Mouse (Mus musculus): ENCODE measurements around the gene Hist1h2bk. TPM values are rescaled to one million over a fixed set of nuclear protein-coding genes. Genes with fewer than 3 reads are reported as not detected.
"Not testable (repeated sequence)": the region's sequence is repeated elsewhere in the genome, so short reads cannot be mapped to it uniquely, and the experiment has no call there.

The Hist1h2bk gene
- polyA plus RNA-seq, 1 experiment from 2014 or later: 2.5 TPM

DNA sequence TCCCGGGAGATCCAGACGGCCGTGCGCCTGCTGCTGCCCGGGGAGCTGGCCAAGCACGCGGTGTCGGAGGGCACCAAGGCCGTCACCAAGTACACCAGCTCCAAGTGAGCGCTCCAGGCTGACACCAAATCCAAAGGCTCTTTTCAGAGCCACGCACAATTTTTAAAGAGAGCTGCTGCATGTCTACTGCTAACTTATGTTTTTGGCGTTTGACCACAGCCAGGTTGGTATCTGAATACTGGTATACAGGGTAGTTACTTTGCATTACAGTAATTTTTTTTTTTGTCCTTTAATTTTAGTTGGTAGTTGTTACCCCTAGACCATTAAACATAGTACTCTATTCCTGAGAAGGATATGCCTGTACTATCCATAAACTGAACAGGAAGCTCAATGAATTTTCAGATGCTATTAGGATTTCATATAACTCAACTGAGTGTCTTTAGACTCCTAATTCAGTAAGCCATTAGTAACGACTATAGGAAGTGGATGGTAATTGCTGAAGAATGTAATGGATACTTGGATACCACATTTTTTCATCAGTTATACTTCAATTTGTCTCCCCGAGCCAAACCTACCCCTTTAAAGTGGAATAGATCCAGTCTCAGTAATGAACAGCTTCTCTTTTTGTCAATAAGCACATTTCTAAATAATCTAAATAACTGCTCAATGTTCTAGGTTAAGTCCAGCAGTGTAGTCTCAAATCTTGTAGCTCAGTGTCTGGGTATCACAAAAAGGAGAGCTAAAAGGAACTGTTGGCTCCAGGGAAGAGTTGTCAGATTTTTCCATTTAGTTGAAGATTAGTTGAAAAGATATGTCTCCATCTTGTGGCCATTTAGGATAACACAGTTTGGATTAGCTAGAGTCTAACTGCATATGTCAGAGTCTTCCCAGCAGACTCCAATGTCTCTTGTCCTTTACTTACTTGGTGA is 8.1 kb downstream of the Hist1h2bk start:
- Histone ChIP-seq H3K27ac (replicated peaks) (peak overlapping the region; percentile 87), H3K9ac (peak overlapping the region; percentile 67), H3K4me2 (peak overlapping the region; percentile 78), H3K4me1 (replicated peaks) (peaks cover 29% of the 10 kb centered on the region), H3K36me3 (no peaks in the 10 kb centered on the region), H3K9me3 (no peaks in the 10 kb centered on the region), H3K4me3 (peak overlapping the region; percentile 39), H3K27me3 (no peaks in the 10 kb centered on the region)
- ATAC-seq (ENCODE audit: low read depth): peak; percentile 29
- WGBS: 1% methylated on average over 13 of the region's 14 CpGs

DNA sequence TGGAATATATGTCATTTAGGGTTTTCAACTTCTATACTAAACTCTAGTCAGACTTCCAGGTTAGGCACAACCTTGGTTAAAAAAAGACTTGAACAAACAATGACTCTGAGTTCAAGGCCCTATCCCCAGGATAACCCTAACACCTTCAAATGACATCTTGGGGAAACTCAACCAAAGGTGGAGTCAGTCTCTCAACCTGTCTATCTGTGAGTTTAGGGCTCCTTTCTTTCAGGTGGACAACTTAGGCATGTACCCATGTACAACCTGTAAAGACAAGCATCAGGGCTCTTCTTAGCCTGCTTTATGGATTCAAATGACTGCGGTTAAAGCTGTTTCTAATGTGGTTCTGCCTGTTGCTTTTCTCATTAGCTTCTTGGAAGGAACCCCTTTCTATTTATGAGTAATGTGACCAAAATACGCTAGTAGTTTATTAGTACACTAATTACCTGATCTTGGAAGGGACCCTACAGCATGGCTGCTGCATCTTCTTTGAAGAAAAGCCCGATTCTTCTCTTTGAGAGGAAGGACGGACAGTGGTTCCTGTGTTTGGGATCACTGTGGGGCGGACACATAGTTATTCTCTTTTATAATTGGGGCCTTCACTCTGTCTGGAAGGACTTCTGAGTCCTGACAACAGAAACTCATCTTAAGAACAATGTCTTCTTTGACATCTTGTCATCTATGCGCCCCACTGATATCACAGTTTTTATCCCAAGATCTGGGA is 8.9 kb downstream of the Hist1h2bk start:
- Histone ChIP-seq H3K4me2 (peak overlapping the region; percentile 78; the same call in 1 of the 2 replicates), H3K4me3 (peak overlapping the region; percentile 39; the same call in 1 of the 2 replicates), H3K27me3 (no peaks in the 10 kb centered on the region), H3K9ac (no peak overlapping the region; the same call in 1 of the 2 replicates), H3K9me3 (no peaks in the 10 kb centered on the region), H3K27ac (replicated peaks) (no peak overlapping the region), H3K36me3 (no peaks in the 10 kb centered on the region), H3K4me1 (replicated peaks) (peaks cover 30% of the 10 kb centered on the region)
- WGBS: 84% methylated on average over 6 of the region's 6 CpGs
- ATAC-seq (ENCODE audit: low read depth): no peak

DNA sequence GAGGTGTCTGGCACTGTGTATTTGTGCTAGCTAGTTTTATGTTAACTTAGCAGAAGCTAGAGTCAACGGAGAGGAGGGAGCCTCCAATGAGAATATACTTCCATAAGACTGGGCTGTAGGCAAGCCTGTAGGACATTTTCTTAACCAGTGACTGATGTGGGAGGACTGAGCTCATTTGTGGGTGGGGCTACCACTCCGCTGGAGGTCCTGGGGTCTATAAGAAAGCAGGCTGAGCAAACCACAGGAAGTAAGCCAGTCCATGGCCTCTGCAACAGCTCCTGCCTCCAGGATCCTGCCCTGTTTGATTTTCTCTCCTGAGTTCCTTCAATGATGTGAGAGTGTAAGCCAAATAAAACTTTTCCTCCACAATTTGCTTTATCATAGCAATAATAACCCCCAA is 9.6 kb downstream of the Hist1h2bk start:
- no peak for ATAC-seq (ENCODE audit: low read depth)
- Histone ChIP-seq H3K4me3 (no peak overlapping the region), H3K9me3 (no peaks in the 10 kb centered on the region), H3K9ac (no peak overlapping the region), H3K27me3 (no peaks in the 10 kb centered on the region), H3K27ac (replicated peaks) (no peak overlapping the region), H3K4me1 (replicated peaks) (peaks cover 31% of the 10 kb centered on the region), H3K36me3 (no peaks in the 10 kb centered on the region), H3K4me2 (no peak overlapping the region)
- WGBS: 56% methylated on average over 2 of the region's 2 CpGs

DNA sequence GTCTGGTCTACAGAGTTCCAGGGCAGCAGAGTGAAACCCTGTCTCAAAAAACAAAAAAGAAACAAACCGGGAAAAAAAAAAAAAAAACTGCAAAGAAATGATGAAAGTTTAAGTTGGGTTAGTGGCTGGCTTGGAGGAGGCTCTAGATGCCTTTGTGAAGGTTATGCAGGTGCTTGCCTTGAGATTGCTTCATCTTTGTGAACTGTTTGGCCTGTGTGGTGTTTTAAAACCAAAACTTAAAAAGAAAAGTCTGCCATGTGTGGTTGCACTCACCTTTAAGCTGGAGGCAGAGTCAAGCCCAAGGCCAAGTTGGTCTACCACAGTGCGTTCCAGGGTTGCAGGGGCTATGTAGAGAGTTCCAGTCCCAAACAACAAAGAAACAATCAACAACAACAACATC is 13.4 kb downstream of the Hist1h2bk start:
- Histone ChIP-seq H3K4me2 (0 out of 2 replicates have a peak overlapping the region, but pooled peaks have one; percentile 16), H3K36me3 (no peaks in the 10 kb centered on the region)

DNA sequence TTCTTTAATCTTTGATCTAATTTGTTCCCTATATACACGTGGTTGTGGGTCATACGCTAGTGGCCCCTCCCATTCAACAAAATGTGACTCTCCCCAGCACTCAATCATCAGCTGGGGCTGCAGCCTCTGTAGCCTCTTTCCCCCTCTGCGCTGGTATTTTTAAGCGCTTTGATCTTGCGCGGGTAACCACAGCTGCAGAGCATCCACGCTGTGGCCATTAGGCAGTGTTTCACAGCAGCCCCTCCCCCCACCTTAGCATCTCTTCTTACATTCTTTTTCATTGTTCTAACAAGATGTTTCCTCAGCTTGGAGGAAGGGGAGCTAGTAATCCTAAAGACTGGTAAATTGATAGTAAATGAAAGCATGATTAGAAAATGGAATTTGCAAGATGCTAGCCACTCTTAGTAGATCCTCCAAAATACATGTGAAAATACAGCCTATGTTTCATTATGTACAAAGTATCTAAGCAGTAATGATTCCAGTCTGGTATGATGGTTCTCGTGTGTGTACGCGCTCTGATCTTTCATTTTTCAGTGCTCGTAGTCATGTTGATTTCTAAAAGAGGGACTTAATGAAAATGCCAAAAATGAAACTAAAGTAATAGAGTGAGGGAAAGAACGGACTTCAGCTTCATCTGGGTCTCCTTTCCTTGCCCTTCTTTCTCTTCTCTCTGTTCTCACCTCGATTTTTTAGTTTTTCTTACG is 14.2 kb downstream of the Hist1h2bk start:
- H3K4me1 ChIP-seq (replicated peaks): peaks cover 5% of the 10 kb centered on the region; the same call in 1 of the 2 replicates
- H3K9ac ChIP-seq: peak overlapping the region; percentile 71
- ATAC-seq (ENCODE audit: low read depth): peak; percentile 46
- no peaks in the 10 kb centered on the region for H3K27me3 ChIP-seq
- H3K9me3 ChIP-seq: no peaks in the 10 kb centered on the region
- no peaks in the 10 kb centered on the region for H3K36me3 ChIP-seq
- H3K27ac ChIP-seq (replicated peaks): peak overlapping the region; percentile 91
- H3K4me2 ChIP-seq: peak overlapping the region; percentile 58
- WGBS: under 1% methylated on average over 14 of the region's 14 CpGs
- H3K4me3 ChIP-seq: peak overlapping the region; percentile 55

More for the DNA sequence above, 13.4 kb downstream of the Hist1h2bk start:
- Histone ChIP-seq H3K9me3 (no peaks in the 10 kb centered on the region), H3K9ac (no peak overlapping the region), H3K27me3 (no peaks in the 10 kb centered on the region), H3K4me3 (no peak overlapping the region), H3K27ac (replicated peaks) (no peak overlapping the region), H3K4me1 (replicated peaks) (peaks cover 10% of the 10 kb centered on the region)
- no peak for ATAC-seq (ENCODE audit: low read depth)
- 72% methylated on average over 2 of the region's 2 CpGs for WGBS

DNA sequence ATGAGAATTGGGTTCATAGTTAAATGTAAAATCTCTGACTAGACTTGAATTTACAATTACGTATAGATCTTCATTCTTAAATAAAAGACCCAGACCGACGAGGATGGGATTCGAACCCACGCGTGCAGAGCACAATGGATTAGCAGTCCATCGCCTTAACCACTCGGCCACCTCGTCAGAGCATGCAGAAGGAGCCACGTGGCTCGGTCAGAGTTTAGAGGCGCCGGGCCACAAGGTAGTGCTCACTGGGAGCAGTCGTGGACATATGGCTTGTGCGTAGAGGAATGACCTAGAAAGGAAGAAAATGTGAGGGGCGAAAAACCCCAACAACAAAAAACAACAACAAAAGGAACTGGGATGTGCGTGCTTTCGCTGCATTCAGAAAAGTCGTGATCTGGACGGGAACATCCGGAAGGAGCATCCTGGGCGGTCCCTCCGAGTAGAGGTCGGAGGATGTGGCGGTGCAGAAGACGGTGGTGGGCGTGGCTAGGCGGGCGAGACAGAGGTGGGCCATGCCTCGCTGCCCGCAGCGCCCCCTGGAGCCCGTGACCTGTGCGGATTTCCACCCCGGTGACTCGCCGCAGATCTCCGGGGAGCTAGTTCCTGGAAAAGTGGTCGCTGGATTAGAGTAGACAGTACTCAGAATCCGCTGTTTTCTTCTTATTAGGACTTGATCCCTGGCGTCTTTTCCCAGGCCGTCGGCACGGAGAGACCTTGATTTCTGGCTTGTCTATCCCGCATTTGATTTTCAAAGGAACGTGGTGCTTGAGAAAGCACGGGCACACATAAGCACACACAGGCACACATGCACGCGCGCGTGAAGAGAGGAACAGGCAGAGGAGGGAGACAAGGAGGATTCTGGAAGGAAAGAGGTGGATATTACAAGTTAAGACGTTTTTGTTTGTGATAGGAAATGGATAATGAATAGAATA is 15.2 kb downstream of the Hist1h2bk start:
- Histone ChIP-seq H3K9ac (peak overlapping the region; percentile 71), H3K27ac (replicated peaks) (peak overlapping the region; percentile 91), H3K9me3 (no peaks in the 10 kb centered on the region), H3K36me3 (no peaks in the 10 kb centered on the region), H3K27me3 (no peaks in the 10 kb centered on the region), H3K4me2 (peak overlapping the region; percentile 58), H3K4me1 (replicated peaks) (peaks cover 5% of the 10 kb centered on the region; the same call in 1 of the 2 replicates), H3K4me3 (peak overlapping the region; percentile 55)
- under 1% methylated on average over 52 of the region's 52 CpGs for WGBS
- peak; percentile 96 for ATAC-seq (ENCODE audit: low read depth)

DNA sequence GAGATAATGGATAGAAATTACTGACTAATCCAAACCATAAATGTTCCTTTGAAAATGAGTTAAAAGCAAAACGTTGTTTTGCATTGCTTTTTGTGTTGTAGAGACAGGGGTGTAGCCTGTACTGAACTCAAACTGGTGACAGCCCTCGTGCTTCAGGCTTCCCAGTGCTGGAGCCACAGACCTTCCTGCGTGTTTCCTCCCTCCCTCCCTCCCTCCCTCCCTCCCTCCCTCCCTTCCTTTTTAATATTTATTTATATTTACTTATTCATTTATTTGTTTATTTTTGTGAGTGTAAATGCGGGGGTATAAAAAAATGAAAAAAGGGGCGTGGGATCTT is 15.8 kb downstream of the Hist1h2bk start:
- H3K27ac ChIP-seq (replicated peaks): peak overlapping the region; percentile 91
- ATAC-seq (ENCODE audit: low read depth): peak; percentile 41; the same call in 1 of the 2 replicates
- peak overlapping the region; percentile 55 for H3K4me3 ChIP-seq
- H3K4me2 ChIP-seq: peak overlapping the region; percentile 58
- no peaks in the 10 kb centered on the region for H3K36me3 ChIP-seq
- H3K27me3 ChIP-seq: no peaks in the 10 kb centered on the region
- no peaks in the 10 kb centered on the region for H3K9me3 ChIP-seq
- peak overlapping the region; percentile 71 for H3K9ac ChIP-seq
- H3K4me1 ChIP-seq (replicated peaks): peaks cover 5% of the 10 kb centered on the region; the same call in 1 of the 2 replicates
- 10% methylated on average over 5 of the region's 5 CpGs for WGBS

DNA sequence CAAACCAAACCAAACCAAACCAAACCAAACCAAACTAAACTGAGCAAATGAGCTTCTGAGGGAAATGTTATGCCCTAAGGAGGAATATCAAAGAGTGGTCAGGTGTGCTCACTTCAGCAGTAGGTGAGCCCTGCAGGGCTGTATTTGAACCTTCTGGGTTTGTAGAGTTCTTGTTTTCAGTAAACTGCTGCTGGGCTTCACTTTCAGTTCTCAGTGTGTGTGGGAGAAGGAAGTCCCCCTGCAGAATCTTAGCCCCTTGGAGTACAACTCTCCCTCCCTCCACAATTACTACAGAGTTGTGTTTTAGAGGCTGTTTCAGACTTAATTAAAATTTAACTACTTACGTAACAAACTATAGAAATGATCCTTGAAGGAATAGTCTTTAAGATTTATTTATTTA is 18.1 kb downstream of the Hist1h2bk start:
- H3K27ac ChIP-seq (replicated peaks): no peak overlapping the region
- no peaks in the 10 kb centered on the region for H3K36me3 ChIP-seq
- no peak overlapping the region for H3K4me2 ChIP-seq
- no peak for ATAC-seq (ENCODE audit: low read depth)
- no peak overlapping the region for H3K4me3 ChIP-seq
- no peaks in the 10 kb centered on the region for H3K9me3 ChIP-seq
- no peaks in the 10 kb centered on the region for H3K27me3 ChIP-seq
- no peak overlapping the region for H3K9ac ChIP-seq
- WGBS: 97% methylated on average over 1 of the region's 1 CpGs
- peaks cover 5% of the 10 kb centered on the region; the same call in 1 of the 2 replicates for H3K4me1 ChIP-seq (replicated peaks)

DNA sequence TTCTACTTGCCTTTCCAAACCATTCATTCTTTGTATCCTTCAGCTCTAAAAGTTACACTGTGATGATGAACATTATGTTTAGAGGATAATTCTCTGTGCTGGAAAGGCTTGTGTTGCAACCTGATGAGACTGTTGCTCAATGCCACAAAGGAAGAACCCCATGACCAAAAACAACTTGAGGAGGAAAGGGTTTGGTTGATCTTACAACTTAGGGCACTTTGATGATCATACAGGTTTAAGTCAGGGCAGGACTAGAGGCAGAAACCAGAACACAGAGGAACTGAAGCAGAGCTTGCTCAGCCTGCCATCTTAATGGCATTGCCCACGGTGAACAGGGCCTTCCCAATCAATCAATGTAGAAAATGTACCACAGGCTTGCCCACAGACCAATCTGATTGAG is 25.8 kb downstream of the Hist1h2bk start:
- WGBS: 77% methylated on average over 1 of the region's 1 CpGs
- no peak for ATAC-seq (ENCODE audit: low read depth)
- H3K27ac ChIP-seq (replicated peaks): no peak overlapping the region
- no peak overlapping the region for H3K4me2 ChIP-seq
- no peaks in the 10 kb centered on the region for H3K36me3 ChIP-seq
- H3K9ac ChIP-seq: no peak overlapping the region
- H3K27me3 ChIP-seq: no peaks in the 10 kb centered on the region
- no peaks in the 10 kb centered on the region for H3K4me1 ChIP-seq (replicated peaks)
- no peak overlapping the region for H3K4me3 ChIP-seq
- H3K9me3 ChIP-seq: no peaks in the 10 kb centered on the region

DNA sequence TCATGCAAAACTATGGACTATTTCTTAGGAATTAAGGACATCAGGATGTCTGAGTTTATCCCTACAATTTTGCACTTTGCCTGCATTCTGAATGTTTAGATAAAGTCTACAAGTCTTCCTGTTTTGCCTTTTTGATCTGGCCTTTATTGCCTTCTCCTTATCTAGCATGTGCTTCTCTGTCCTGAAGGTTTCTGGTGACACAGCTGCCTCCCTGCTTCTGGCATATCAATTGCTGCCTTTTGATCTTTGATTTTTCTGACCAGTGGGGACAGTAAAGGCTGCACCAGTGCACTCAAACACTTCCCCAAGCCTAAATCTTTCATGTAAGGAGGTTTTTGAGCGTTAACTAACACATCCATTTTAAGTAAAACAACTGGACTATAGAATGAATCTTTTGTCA is 27.8 kb downstream of the Hist1h2bk start:
- ATAC-seq (ENCODE audit: low read depth): no peak
- H3K36me3 ChIP-seq: no peaks in the 10 kb centered on the region

DNA sequence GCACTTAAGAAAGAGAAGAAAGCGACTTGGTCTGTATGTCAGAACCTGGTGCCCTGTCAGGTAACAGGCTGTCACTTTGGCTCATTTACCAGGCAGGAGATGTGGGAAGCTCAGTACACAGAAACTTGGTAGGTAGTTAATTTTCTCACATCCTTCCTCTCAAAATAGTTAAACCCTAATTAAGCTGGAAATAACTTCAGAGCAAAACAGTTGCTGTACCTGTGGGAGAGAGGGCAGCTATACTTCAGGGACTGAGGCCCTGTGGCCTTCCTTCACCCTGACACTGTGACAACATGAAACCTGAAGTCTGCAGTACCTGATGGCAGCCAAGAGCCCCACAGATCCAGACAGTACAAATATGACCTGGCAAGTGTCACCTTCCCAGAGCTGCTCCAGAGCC is 48.5 kb downstream of the Hist1h2bk start, which contains the start of gene Vmn1r188:
Vmn1r188 (plus strand) TSS at position 301 of the 400 bp plus-strand sequence.
- not testable (repeated sequence) for H3K9me3 ChIP-seq; H3K27ac ChIP-seq (replicated peaks); H3K9ac ChIP-seq; H3K27me3 ChIP-seq; H3K4me1 ChIP-seq (replicated peaks); ATAC-seq (ENCODE audit: low read depth); H3K4me2 ChIP-seq; H3K4me3 ChIP-seq; H3K36me3 ChIP-seq
- 94% methylated on average over 1 of the region's 1 CpGs for WGBS

More for the DNA sequence above, 27.8 kb downstream of the Hist1h2bk start:
- Histone ChIP-seq H3K4me2 (no peak overlapping the region), H3K4me3 (no peak overlapping the region), H3K27me3 (no peaks in the 10 kb centered on the region), H3K27ac (replicated peaks) (no peak overlapping the region), H3K9me3 (no peaks in the 10 kb centered on the region), H3K9ac (no peak overlapping the region), H3K4me1 (replicated peaks) (no peaks in the 10 kb centered on the region)
- WGBS: 61% methylated on average over 1 of the region's 1 CpGs

Measured in neural tube, embryonic 13.5 days (tissue).